Mouse (Mus musculus) cerebellum, adult 11 months (tissue): ENCODE data around the gene Mars.
"Not testable (repeated sequence)": the region's sequence is repeated elsewhere in the genome, so short reads cannot be mapped to it uniquely, and the experiment has no call there.

Experiments used
- DNase-seq: peaks from one replicate; pipeline ENCODE4 v3.0.0; 2022

The Mars gene

DNA sequence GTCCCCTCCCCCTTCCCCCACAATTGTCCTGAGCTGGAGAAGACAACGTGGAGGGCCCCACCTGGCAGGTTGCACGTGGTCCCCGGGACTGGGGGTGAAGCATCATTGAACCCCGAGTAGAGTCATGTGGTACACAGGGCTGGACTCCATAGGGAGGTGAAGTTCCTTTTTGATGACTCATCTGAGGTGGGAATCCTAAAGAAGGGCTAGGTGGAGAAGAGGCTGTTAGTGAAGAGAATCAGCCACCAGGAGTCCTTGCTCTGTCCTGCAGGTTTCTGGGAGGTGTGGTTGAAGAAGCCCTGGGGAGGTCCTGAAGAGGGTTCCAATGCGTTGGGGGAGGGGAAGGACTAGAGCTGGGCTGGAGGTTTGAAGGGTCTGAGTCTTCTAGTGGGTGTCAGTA lies 25.4 kb upstream of the Mars start:
- no peak for DNase-seq

DNA sequence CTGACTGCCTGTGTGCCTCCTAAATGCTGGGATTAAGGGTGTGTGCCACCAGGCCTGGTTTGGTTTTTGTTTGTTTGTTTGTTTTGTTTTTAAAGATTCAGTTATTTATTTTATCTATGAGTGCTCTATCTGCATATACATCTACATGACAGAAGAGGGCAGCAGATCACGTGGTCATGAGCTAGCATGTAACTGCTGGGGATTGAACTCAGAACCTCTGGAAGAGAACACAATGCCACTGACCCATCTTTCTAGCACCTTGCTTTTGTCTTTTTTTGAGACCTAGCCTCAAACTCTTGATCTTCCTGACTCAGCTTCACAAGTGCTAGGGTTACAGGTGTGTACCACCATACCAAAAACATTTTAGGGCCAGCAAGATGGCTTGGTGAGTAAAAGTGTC lies 23.7 kb upstream of the Mars start:
- DNase-seq = no peak

DNA sequence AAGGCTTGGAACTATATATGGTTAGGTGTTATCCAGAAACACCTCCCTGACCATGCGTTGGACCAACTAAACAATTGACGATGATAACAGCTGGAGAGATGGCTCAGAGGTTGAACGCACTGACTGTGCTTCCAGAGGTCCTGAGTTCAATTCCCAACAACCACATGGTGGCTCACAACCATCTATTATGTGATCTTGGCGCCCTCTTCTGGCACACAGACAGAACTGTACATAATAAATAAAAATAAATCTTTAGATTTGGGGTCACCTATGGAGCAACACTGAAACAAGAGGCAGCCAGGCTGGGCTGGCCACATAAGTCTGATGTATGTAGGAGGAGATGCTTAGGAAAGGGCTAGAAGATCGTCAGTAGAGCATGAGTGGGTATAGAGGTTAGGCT lies 21.6 kb upstream of the Mars start:
- no peak for DNase-seq

DNA sequence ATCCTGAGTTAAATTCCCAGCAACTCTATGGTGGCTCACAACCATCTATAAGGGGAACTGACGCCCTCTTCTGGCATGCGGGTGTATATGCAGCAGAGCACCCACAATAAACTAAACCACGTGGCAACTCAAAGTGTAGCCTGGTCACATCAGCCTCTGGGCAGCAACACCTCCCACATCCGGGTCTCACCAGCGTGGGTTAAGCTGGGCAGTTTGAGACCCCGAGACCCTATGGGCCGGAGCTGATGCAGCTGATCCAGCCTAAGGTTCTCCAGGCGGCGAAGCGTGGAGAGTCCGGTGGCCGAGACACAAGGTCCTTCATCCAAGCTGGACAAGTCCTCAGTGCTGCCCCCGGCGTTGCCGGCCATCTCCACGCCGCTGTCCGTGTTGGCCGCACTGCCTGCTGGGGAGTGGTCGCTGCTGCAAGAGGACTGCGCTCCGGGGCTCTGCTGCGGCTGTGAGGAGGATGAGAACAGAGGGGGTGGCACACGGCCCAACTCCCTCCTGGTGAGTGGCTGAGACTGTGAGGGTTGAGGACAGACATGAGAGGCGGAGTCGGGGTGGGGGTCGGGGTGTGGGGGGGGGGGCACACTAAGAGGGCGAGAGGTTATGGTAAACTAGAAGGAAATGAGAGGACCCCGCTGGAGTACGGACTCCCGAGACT lies 20.8 kb upstream of the Mars start:
- no peak for DNase-seq

GRCm38 (mm10) chr10:127330212-127330611 lies 18.6 kb upstream of the Mars start:
- DNase-seq = no peak

GRCm38 (mm10) chr10:127327461-127328145 lies 16.0 kb upstream of the Mars start:
- no peak for DNase-seq

GRCm38 (mm10) chr10:127326828-127327227 lies 15.2 kb upstream of the Mars start:
- no peak for DNase-seq

DNA sequence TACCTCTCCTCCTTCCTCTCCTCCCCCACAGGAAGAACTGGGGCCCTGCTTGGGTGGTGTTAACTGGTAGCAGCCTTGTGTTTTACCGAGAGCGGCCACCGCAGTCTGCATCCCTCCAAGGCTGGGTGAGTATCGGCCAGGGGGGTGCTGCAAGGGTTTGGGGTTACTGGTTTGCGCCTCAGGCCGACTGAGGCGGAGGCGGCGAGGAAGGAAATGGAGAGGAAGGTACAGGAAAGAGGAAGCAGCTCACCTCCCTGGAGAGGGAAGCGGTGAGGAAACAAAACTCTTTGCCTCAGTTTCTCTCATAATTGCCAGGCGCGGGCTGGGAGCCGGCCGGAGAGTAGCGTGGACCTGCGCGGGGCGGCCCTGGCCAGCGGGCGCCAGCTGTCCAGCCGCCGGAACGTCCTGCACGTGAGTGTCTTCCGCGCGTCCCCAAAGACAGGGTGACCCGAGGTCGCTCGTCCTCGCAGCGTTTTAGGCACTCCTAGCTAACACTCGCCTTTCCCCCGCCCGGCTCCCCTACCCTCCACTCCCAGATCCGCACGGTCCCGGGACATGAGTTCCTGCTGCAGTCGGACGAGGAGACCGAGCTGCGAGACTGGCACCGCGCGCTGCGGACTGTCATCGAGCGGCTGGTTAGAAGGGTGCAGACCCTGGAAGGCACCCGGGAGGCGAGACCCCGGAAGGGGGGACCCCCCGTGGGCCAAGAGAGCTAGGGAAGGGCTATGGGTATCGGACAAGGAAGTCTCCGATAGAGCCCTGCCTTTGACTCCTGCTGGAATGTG lies 14.6 kb upstream of the Mars start:
- DNase-seq = no peak

GRCm38 (mm10) chr10:127325454-127326016 lies 13.9 kb upstream of the Mars start:
- no peak for DNase-seq

- no peak for DNase-seq
These were observed 12.9 kb upstream of the Mars start for GRCm38 (mm10) chr10:127324495-127324894.

DNA sequence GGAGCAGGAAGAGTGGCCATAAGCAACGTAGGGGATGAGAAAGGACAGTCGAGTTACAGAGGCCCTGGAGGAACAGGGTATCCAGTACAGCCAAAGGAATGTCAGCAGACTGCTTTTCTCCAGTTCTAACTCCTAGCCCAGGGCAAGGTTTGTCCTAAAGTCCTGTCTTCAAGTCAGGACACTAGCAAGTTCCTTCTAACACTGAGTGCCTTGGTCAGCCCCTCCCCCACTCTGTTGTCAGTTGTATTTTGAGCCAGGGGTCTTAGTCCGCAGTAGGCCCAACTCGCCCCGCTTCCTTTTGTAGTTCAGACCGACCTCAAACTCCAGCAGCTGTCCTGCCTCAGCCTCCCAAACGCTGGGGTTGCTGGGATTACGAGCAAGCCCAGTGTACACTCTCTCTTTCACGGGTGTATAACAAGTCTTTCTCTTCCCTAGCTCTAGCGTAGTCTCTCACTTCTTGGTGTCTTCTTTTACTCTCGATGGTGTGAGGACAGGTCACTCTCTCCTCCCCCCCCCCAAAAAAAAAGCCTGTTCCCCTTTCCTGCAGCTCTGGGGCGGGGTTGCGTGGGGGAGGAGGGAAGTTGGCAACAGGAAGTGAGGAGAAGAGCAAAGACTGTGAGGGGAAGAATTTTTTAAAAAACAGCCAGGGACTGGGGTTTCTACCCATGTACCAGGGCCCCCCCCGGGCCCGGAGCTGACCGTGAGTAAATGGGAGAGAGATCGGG lies 11.7 kb upstream of the Mars start:
- no peak for DNase-seq

GRCm38 (mm10) chr10:127322669-127323068 lies 11.1 kb upstream of the Mars start:
- no peak for DNase-seq

DNA sequence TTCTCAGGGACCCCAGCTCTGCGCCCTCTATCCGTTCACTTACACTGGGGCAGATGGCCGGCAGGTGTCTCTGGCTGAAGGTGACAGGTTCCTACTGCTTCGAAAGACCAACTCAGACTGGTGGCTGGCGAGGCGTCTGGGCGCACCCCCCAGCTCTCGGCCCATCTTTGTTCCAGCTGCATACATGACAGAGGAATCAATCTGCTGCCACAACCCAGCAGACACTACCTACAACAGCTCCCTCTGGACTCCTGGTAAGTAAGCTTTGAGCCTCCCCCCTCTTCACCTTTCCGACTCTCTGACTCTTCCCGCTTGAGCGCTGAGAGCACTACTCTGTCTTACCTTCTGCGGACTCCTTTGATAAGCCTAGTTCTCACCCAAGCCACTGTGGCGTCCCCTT lies 10.6 kb upstream of the Mars start:
- no peak for DNase-seq

DNA sequence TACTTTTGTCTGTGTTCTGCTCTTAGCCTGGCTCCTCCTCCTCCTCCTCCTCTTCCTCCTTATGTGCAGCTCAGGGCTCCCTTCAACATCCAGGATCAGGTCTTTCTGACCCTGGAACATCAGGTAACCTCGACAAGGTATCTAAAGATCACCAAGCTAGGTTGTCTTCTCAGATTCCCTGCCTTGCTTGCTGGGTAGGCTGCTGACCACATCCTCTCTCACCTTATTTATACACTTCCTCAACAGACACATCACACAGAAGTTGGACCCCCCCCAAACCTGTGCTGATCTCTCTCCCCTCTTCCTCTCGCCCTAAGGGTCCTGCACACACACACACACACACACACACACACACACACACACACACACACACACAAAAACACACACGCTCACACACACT lies 10.0 kb upstream of the Mars start, which contains the start of gene Arhgap9:
Gene Arhgap9 (plus strand): TSS at position 344 of the 400 bp plus-strand sequence.
- no peak for DNase-seq

GRCm38 (mm10) chr10:127319969-127320368 lies 8.4 kb upstream of the Mars start:
- DNase-seq = no peak

- DNase-seq = no peak
These were observed 6.4 kb upstream of the Mars start for GRCm38 (mm10) chr10:127318009-127318408.

GRCm38 (mm10) chr10:127317277-127317676 lies 5.7 kb upstream of the Mars start:
- DNase-seq = no peak

DNA sequence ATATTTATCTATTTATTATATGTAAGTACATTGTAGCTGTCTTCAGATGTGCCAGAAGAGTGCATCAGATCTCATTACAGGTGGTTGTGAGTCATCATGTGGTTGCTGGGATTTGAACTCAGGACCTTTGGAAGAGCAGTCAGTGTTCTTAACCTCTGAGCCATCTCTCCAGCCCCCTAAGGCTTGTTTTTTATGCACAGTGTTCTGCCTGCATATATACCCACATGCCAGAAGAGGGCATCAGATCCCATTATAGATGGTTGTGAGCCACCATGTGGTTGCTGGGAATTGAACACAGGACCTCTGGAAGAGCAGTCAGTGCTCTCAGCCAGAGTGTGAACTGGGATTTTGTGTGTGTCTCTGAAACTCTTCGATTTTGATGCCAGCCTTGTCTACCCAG lies 3.4 kb upstream of the Mars start:
- not testable (repeated sequence) for DNase-seq

DNA sequence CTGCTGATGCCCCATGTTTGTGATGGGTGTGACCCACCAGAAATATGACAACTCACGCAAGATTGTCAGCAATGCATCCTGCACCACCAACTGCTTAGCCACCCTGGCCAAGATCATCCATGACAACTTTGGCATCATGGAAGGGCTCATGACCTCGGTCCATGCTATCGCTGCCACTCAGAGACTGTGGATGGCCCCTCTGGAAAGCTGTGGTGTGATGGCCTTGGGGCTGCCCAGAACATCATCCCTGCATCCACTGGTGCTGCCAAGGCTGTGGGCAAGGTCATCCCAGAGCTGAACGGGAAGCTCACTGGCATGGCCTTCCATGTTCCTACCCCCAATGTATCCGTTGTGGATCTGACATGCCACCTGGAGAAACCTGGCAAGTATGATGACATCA lies 1.9 kb upstream of the Mars start:
- not testable (repeated sequence) for DNase-seq

- no peak for DNase-seq
These were observed 1.3 kb upstream of the Mars start for GRCm38 (mm10) chr10:127312858-127313257.

- peak; percentile 77 for DNase-seq
These were observed 730 bp upstream of the Mars start for GRCm38 (mm10) chr10:127312356-127312676.

DNA sequence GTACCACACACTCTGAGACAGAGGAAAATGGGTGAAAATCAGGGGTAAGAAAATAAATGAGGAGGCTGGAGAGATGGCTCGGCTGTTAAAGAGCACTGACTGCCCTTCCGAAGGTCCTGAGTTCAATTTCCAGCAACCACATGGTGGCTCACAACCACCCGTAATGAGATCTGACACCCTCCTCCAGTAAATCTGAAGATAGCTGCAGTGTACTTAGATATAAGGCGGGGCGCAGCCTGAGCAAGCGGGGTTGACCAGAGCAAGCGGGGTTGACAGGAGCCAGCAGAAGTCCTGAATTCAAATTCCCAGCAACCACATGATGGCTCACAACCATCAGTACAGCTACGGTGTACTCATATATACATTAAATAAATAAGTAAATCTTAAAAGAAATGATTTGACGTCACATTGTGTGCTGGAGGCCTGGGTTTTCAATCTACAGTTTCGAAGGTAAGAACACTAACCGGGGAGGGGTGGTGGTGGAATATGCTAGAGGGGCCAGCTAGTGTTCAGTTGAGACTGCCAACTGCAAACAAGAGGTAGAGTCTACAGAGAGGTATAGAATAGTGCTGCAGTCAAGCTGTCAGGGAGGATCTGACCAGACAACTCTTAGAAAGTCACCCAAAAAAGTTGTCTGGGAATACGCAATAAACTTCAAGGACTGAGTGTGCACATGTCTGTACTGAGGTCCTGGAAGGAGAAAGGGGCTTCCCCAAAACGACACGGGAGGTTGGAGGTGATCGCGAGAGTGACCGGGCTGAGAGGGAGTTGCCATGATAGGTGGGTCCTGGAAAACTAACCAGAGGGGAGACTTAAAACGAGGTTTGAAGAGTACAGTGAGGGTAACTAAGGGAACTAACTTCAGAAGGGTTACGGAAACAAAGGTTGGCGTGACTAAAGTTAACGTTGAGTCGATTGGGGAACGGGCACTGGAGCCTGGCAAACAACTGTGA lies 787 bp downstream of the Mars start:
- peak; percentile 23 for DNase-seq
